Mouse (Mus musculus): ENCODE measurements around the gene Togaram2. TPM values are rescaled to one million over a fixed set of nuclear protein-coding genes. Genes with fewer than 3 reads are reported as not detected.

Togaram2 gene
- polyA plus RNA-seq, 1 experiment from 2014 or later: 5.3 TPM

GRCm38 (mm10) chr17:71682379-71682778 is 9.3 kb downstream of the Togaram2 start:
- H3K9me3 ChIP-seq (replicated peaks): no peaks in the 10 kb centered on the region
- WGBS: 82% methylated on average over 4 of the region's 4 CpGs
- H3K4me1 ChIP-seq: 0 out of 2 replicates have a peak, but pooled peaks cover 5% of the 10 kb centered on the region
- H3K4me3 ChIP-seq (replicated peaks): no peak overlapping the region
- no peaks in the 10 kb centered on the region for H3K27me3 ChIP-seq
- no peak for ATAC-seq (ENCODE audit: insufficient number of reproducible peaks, low FRiP score, low TSS enrichment, low read depth)
- H3K4me2 ChIP-seq (replicated peaks): no peak overlapping the region
- H3K36me3 ChIP-seq: no peaks in the 10 kb centered on the region
- no peak overlapping the region for H3K9ac ChIP-seq
- no peak overlapping the region for H3K27ac ChIP-seq (replicated peaks)

DNA sequence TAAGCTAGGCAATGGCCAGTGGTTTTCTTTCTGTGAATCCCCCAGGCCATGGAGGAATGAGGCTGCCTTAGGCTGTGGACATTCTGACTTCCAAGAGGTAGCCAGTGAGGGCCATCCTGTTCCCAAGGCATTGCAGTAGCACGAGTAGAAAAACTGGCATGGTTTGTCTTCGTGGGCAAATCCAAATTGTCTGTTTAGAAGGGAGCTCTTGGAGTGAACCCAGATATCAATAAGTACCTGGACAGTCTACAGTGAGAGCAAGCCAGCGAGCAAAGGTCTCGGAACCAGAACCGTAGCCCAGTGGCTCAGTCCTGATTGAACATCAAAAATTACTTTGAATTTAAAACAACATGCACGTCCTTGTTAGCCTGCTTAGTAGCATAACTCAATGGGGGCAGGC is 10.2 kb downstream of the Togaram2 start:
- no peak overlapping the region for H3K4me2 ChIP-seq (replicated peaks)
- 0 out of 2 replicates have a peak overlapping the region, but pooled peaks have one; percentile 45 for H3K27ac ChIP-seq (replicated peaks)
- no peak for ATAC-seq (ENCODE audit: insufficient number of reproducible peaks, low FRiP score, low TSS enrichment, low read depth)
- H3K9me3 ChIP-seq (replicated peaks): no peaks in the 10 kb centered on the region
- 0 out of 2 replicates have a peak, but pooled peaks cover 5% of the 10 kb centered on the region for H3K4me1 ChIP-seq
- H3K36me3 ChIP-seq: no peaks in the 10 kb centered on the region
- H3K4me3 ChIP-seq (replicated peaks): no peak overlapping the region
- no peak overlapping the region for H3K9ac ChIP-seq
- WGBS: 87% methylated on average over 6 of the region's 6 CpGs
- H3K27me3 ChIP-seq: no peaks in the 10 kb centered on the region

DNA sequence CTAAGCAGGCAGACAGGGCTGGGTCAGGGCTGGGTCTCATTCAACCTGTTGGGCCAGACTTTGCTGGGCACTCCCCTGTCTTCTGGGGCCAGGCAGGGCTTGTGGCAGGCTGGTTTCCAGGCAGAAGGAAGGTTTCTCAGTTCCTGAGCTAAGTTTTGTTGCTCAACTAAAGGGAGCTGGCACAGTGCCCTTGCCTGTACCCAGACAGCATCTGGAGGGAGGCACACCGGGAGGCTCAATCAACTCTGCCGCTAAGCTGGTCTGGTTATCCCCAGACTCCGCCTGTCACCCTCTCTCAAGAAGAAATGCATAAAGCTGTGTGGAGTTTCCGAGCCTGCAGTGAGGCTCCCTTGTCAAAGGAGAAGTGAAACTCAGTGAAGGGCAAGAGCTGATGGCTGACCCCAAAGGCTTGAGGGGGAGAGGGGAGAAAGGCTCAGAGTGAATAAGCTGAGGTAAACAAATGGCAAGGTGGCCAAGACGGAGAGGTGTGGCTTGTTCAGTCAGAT is 11.1 kb downstream of the Togaram2 start:
- Histone ChIP-seq H3K4me3 (replicated peaks) (no peak overlapping the region), H3K27ac (replicated peaks) (peak overlapping the region; percentile 45; the same call in 1 of the 2 replicates), H3K9me3 (replicated peaks) (no peaks in the 10 kb centered on the region), H3K4me2 (replicated peaks) (no peak overlapping the region), H3K9ac (no peak overlapping the region), H3K4me1 (0 out of 2 replicates have a peak, but pooled peaks cover 5% of the 10 kb centered on the region), H3K27me3 (no peaks in the 10 kb centered on the region), H3K36me3 (no peaks in the 10 kb centered on the region)
- no peak for ATAC-seq (ENCODE audit: insufficient number of reproducible peaks, low FRiP score, low TSS enrichment, low read depth)
- WGBS: 20% methylated on average over 5 of the region's 5 CpGs

- Histone ChIP-seq H3K9me3 (replicated peaks) (no peaks in the 10 kb centered on the region), H3K27me3 (no peaks in the 10 kb centered on the region), H3K4me2 (replicated peaks) (no peak overlapping the region), H3K4me3 (replicated peaks) (no peak overlapping the region), H3K27ac (replicated peaks) (no peak overlapping the region), H3K36me3 (no peaks in the 10 kb centered on the region), H3K9ac (no peak overlapping the region), H3K4me1 (0 out of 2 replicates have a peak, but pooled peaks cover 5% of the 10 kb centered on the region)
- 65% methylated on average over 9 of the region's 9 CpGs for WGBS
- ATAC-seq (ENCODE audit: insufficient number of reproducible peaks, low FRiP score, low TSS enrichment, low read depth): no peak
Observed at GRCm38 (mm10) chr17:71687436-71687835, 14.4 kb downstream of the Togaram2 start.

GRCm38 (mm10) chr17:71689903-71690302 is 16.8 kb downstream of the Togaram2 start:
- H3K4me2 ChIP-seq (replicated peaks): no peak overlapping the region
- no peaks in the 10 kb centered on the region for H3K9me3 ChIP-seq (replicated peaks)
- no peak overlapping the region for H3K27ac ChIP-seq (replicated peaks)
- H3K36me3 ChIP-seq: no peaks in the 10 kb centered on the region
- H3K27me3 ChIP-seq: no peaks in the 10 kb centered on the region
- no peak overlapping the region for H3K9ac ChIP-seq
- H3K4me1 ChIP-seq: no peaks in the 10 kb centered on the region
- ATAC-seq (ENCODE audit: insufficient number of reproducible peaks, low FRiP score, low TSS enrichment, low read depth): no peak
- H3K4me3 ChIP-seq (replicated peaks): no peak overlapping the region
- WGBS: 64% methylated on average over 5 of the region's 5 CpGs

DNA sequence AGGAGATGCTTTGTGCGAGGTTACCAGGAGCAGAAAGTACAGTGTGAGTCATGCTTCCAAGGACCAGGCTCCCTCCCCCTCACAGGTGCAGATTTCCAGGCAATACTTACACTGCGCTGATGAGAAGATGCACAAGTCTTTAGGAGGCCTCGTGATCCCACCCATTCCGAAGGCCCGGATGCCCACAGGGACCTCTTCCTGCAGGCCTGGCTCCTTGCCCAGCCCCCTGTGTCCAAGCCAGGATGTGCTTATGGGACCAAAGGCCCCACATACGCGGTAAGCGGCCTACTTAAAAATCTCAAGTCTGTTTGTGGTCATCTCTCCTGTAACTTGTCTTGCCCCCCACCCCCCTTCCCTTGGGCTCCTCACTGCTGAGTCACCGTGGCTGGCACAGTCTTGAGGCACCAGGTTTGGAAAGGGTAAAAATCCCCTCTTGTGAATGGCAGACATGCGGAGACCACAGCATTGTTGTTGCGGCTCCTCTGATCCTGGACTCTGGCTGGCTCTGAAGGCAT is 18.4 kb downstream of the Togaram2 start:
- no peaks in the 10 kb centered on the region for H3K4me1 ChIP-seq
- H3K4me2 ChIP-seq (replicated peaks): no peak overlapping the region
- 56% methylated on average over 11 of the region's 11 CpGs for WGBS
- H3K27me3 ChIP-seq: no peaks in the 10 kb centered on the region
- H3K4me3 ChIP-seq (replicated peaks): no peak overlapping the region
- no peak overlapping the region for H3K27ac ChIP-seq (replicated peaks)
- no peak for ATAC-seq (ENCODE audit: insufficient number of reproducible peaks, low FRiP score, low TSS enrichment, low read depth)
- no peaks in the 10 kb centered on the region for H3K36me3 ChIP-seq
- no peaks in the 10 kb centered on the region for H3K9me3 ChIP-seq (replicated peaks)
- H3K9ac ChIP-seq: no peak overlapping the region

GRCm38 (mm10) chr17:71693313-71693712 is 20.3 kb downstream of the Togaram2 start:
- 43% methylated on average over 5 of the region's 5 CpGs for WGBS

DNA sequence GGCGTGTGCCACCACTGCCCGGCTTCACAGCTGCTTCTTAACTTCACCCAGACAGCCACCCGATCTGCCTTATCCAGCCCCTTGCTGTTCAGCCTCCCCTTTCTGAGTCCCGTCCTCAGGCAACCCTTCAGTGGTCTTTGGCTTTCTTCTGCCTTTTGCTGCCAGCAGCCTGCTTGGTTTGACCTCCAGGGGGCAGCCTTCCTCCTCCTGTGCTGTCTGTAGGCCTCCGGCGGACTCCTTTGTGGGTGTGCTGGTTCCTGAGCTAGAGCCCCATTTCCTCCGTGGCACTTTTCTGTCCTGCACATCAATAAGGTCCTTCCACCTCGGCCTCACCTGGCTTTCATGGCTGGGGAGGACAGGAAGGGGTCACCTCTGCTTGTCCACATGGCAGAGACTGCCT is 20.7 kb downstream of the Togaram2 start:
- 50% methylated on average over 8 of the region's 8 CpGs for WGBS
- no peaks in the 10 kb centered on the region for H3K36me3 ChIP-seq
- ATAC-seq (ENCODE audit: insufficient number of reproducible peaks, low FRiP score, low TSS enrichment, low read depth): no peak

More at GRCm38 (mm10) chr17:71693313-71693712, 20.3 kb downstream of the Togaram2 start:
- Histone ChIP-seq H3K4me2 (replicated peaks) (no peak overlapping the region), H3K4me3 (replicated peaks) (no peak overlapping the region), H3K4me1 (no peaks in the 10 kb centered on the region), H3K9me3 (replicated peaks) (no peaks in the 10 kb centered on the region), H3K27me3 (no peaks in the 10 kb centered on the region), H3K9ac (no peak overlapping the region), H3K36me3 (no peaks in the 10 kb centered on the region), H3K27ac (replicated peaks) (no peak overlapping the region)
- no peak for ATAC-seq (ENCODE audit: insufficient number of reproducible peaks, low FRiP score, low TSS enrichment, low read depth)

GRCm38 (mm10) chr17:71695151-71695550 is 22.1 kb downstream of the Togaram2 start:
- H3K27ac ChIP-seq (replicated peaks): no peak overlapping the region

More for the DNA sequence above, 20.7 kb downstream of the Togaram2 start:
- Histone ChIP-seq H3K4me1 (no peaks in the 10 kb centered on the region), H3K9ac (no peak overlapping the region), H3K4me3 (replicated peaks) (no peak overlapping the region), H3K27ac (replicated peaks) (no peak overlapping the region), H3K9me3 (replicated peaks) (no peaks in the 10 kb centered on the region), H3K27me3 (no peaks in the 10 kb centered on the region), H3K4me2 (replicated peaks) (no peak overlapping the region)

DNA sequence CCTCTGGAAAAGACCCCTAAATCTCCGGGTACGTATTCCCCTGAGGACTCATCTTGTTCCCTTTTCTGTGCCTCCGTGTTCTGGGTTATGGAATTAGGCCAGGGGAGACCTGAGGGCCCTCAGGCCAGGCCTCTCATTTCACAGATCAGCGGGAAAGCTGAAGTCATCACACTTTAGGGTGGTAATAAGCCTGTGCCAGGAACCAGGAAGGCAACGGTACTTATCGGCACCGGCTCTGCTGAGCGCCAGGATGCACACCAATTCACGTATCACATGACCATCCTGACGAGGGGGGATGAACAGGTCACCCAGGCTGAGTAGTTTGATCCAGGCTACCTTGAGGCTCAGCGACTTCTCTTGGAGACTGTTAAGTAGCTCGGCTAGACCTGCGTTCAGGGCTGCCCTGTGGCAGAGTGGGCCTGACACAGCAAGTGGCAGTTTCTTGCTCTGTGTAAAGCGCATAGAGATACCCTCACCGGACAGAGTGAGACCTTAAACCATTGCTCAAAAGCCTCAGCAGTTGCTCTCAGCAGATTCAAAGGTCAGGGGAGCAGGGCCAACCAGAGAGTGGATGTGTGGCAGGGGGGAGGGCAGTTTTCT is 22.8 kb downstream of the Togaram2 start:
- H3K27me3 ChIP-seq: no peaks in the 10 kb centered on the region
- no peak overlapping the region for H3K9ac ChIP-seq
- no peaks in the 10 kb centered on the region for H3K36me3 ChIP-seq
- no peak overlapping the region for H3K27ac ChIP-seq (replicated peaks)
- ATAC-seq (ENCODE audit: insufficient number of reproducible peaks, low FRiP score, low TSS enrichment, low read depth): no peak
- H3K4me3 ChIP-seq (replicated peaks): no peak overlapping the region
- H3K4me1 ChIP-seq: no peaks in the 10 kb centered on the region
- H3K4me2 ChIP-seq (replicated peaks): no peak overlapping the region
- H3K9me3 ChIP-seq (replicated peaks): no peaks in the 10 kb centered on the region
- 68% methylated on average over 15 of the region's 15 CpGs for WGBS

More at GRCm38 (mm10) chr17:71695151-71695550, 22.1 kb downstream of the Togaram2 start:
- 86% methylated on average over 8 of the region's 8 CpGs for WGBS
- Histone ChIP-seq H3K4me2 (replicated peaks) (no peak overlapping the region), H3K36me3 (no peaks in the 10 kb centered on the region), H3K4me3 (replicated peaks) (no peak overlapping the region), H3K27me3 (no peaks in the 10 kb centered on the region), H3K9ac (no peak overlapping the region), H3K4me1 (no peaks in the 10 kb centered on the region), H3K9me3 (replicated peaks) (no peaks in the 10 kb centered on the region)
- ATAC-seq (ENCODE audit: insufficient number of reproducible peaks, low FRiP score, low TSS enrichment, low read depth): no peak

GRCm38 (mm10) chr17:71696396-71696795 is 23.3 kb downstream of the Togaram2 start:
- H3K9me3 ChIP-seq (replicated peaks): no peaks in the 10 kb centered on the region
- no peak overlapping the region for H3K4me2 ChIP-seq (replicated peaks)
- 66% methylated on average over 5 of the region's 5 CpGs for WGBS
- H3K9ac ChIP-seq: no peak overlapping the region
- no peaks in the 10 kb centered on the region for H3K4me1 ChIP-seq
- no peak overlapping the region for H3K27ac ChIP-seq (replicated peaks)
- no peaks in the 10 kb centered on the region for H3K36me3 ChIP-seq
- H3K4me3 ChIP-seq (replicated peaks): no peak overlapping the region
- no peaks in the 10 kb centered on the region for H3K27me3 ChIP-seq
- ATAC-seq (ENCODE audit: insufficient number of reproducible peaks, low FRiP score, low TSS enrichment, low read depth): no peak
